Mouse (Mus musculus) induced T-regulatory cell, adult 2 months (primary cell): ENCODE measurements around the gene Epha6.

Experiments
- DNase-seq: peaks from one replicate; pipeline ENCODE4 v3.0.0-alpha.2; 2012; ENCODE audit warnings: low read depth

Epha6 gene

GRCm38 (mm10) chr16:60264719-60265508 is 340.4 kb downstream of the Epha6 start:
- DNase-seq = no peak

GRCm38 (mm10) chr16:60258151-60258635 is 347.1 kb downstream of the Epha6 start:
- no peak for DNase-seq

GRCm38 (mm10) chr16:60257623-60258022 is 347.7 kb downstream of the Epha6 start:
- no peak for DNase-seq

GRCm38 (mm10) chr16:60257044-60257443 is 348.3 kb downstream of the Epha6 start:
- DNase-seq = no peak

GRCm38 (mm10) chr16:60239356-60240190 is 365.8 kb downstream of the Epha6 start:
- DNase-seq = no peak

GRCm38 (mm10) chr16:60233985-60234766 is 371.2 kb downstream of the Epha6 start:
- no peak for DNase-seq

- DNase-seq = no peak
These were observed 372.3 kb downstream of the Epha6 start for GRCm38 (mm10) chr16:60232982-60233381.

GRCm38 (mm10) chr16:60209151-60209550 is 396.2 kb downstream of the Epha6 start:
- DNase-seq = no peak

GRCm38 (mm10) chr16:60175580-60175979 is 429.8 kb downstream of the Epha6 start:
- no peak for DNase-seq

GRCm38 (mm10) chr16:60152439-60152838 is 452.9 kb downstream of the Epha6 start:
- no peak for DNase-seq

GRCm38 (mm10) chr16:60144370-60144769 is 461.0 kb downstream of the Epha6 start:
- no peak for DNase-seq

GRCm38 (mm10) chr16:60121435-60121834 is 483.9 kb downstream of the Epha6 start:
- DNase-seq = no peak

- no peak for DNase-seq
These were observed 503.1 kb downstream of the Epha6 start for GRCm38 (mm10) chr16:60102210-60102609.

GRCm38 (mm10) chr16:60095333-60095732 is 510.0 kb downstream of the Epha6 start:
- no peak for DNase-seq

- no peak for DNase-seq
These were observed 518.4 kb downstream of the Epha6 start for GRCm38 (mm10) chr16:60086976-60087375.

- DNase-seq = no peak
These were observed 534.7 kb downstream of the Epha6 start for GRCm38 (mm10) chr16:60070457-60071112.

GRCm38 (mm10) chr16:60043809-60044208 is 561.5 kb downstream of the Epha6 start:
- no peak for DNase-seq

- DNase-seq = no peak
These were observed 577.0 kb downstream of the Epha6 start for GRCm38 (mm10) chr16:60028381-60028780.

GRCm38 (mm10) chr16:60006857-60007568 is 598.3 kb downstream of the Epha6 start:
- DNase-seq = no peak

GRCm38 (mm10) chr16:59969816-59970215 is 635.5 kb downstream of the Epha6 start:
- no peak for DNase-seq

GRCm38 (mm10) chr16:59955731-59956130 is 649.6 kb downstream of the Epha6 start:
- no peak for DNase-seq
